Mouse (Mus musculus): ENCODE measurements around the gene Mbd3. TPM values are rescaled to one million over a fixed set of nuclear protein-coding genes. Genes with fewer than 3 reads are reported as not detected.
"Not testable (repeated sequence)": the region's sequence is repeated elsewhere in the genome, so short reads cannot be mapped to it uniquely, and the experiment has no call there.

The Mbd3 gene
- total RNA-seq, 2 experiments from 2014 or later = 121 to 124 TPM

DNA sequence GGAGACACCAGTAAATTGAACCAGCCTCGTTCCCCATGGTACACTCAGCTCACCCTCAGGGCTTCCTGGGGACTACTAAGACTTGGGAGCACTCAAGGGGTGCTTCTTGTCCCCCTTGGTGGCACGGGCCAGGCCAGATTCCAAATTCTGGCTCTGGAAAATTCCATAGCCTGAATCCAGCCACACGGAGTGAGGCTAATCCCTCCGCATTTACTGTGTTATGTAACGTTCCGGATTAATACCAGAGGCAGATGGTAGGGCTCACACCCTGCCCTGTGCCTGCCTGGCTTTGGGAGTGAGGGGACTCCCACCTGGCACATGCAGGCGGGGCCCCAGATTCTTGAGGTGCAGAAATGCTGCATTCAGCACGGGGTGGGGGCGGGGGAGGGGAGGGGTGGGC, 43.9 kb downstream of the Mbd3 start:
- no peak for DNase-seq (ENCODE audit: extremely low spot score in 1 of 2, low spot score in 2 of 2)
- intact Hi-C loops (cut with DNase I) = no loop called here

DNA sequence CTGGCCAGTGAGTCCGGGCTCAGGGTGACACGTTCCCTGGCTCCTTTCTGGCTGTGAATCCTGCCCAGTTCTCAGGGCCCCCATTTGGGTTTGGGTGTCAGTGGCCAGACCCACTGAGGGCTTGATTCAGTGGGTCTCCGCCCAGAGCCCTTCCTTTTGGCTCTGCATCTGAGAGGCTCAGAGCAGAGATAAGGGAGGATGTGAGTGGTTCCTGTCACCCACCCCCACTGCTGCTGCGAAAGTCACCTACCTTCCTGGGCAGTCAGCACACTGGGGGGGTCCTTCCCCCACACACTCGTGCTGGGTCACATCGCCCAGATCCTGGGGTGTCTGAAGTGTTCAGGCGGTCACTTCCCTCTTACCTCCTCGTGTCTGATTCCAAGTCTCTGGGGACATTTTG, 46.6 kb downstream of the Mbd3 start:
- intact Hi-C loops (cut with DNase I) = no loop called here
- DNase-seq (ENCODE audit: extremely low spot score in 1 of 2, low spot score in 2 of 2) = no peak

DNA sequence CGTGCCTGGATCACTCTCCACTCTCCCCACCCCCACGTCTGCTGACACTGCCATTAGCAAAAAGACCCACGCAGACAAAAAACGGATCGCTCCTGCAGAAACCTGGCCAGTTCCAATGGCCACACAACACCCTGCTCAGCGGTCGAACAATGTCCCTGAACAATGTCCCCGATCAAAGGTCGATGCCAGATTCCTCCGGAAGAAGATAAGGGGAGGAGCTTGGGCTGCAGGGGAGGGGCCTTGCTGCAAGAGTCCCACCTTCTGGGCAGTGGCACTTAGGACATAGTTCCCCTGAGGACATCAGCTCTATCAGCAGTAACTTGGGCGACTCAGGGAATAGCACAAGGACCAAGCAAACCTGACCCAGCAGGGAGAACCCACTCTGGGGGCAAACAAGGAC, 47.5 kb downstream of the Mbd3 start:
- no peak for DNase-seq (ENCODE audit: extremely low spot score in 1 of 2, low spot score in 2 of 2)
- intact Hi-C loops (cut with DNase I) = no loop called here

DNA sequence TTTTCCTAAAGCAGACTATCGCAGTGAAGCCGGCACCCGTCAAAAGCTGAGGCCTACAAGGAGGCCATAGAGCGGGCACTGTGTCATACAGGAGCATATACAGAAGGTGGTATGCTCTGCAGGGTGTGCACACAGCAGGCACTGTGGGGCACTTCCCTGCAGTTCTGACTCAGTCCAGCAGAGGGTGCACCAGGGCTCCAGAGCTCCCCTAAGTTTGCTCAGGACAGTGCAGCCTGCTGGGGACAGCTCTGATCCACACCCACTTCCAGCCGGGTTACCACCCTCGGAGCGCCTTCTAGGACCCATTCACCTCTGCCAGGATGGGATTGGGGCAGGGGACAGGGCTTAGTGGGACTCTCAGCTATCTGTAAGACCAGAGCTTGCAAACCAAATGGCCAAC, 49.1 kb downstream of the Mbd3 start:
- intact Hi-C loops (cut with DNase I) = no loop called here
- DNase-seq (ENCODE audit: extremely low spot score in 1 of 2, low spot score in 2 of 2) = peak; percentile 50 to 85

DNA sequence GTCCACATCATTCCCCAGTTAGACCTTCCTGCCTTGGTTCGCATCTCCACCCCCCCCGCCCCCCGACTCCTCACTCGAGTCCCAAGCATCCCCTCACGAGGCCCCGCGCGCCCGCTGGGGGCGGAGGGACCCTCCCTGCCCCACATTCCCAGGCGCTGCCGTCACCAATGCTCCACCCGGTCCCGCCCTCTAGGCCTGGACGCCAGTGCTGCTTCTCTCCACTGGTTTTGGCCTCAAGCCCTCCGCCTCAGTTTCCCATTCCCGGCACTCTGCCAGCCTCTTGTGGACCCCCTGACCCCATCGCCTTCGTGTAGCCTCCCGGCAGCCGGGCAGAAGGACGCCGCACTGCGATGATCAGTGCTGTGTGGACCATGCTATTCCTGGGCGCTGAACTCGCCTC, 50.4 kb downstream of the Mbd3 start:
- intact Hi-C loops (cut with DNase I) = loop anchor here (10.0 kb wide), 1 partner anchor 156 kb away; no protein-coding TSS in a partner anchor
- DNase-seq (ENCODE audit: extremely low spot score in 1 of 2, low spot score in 2 of 2) = peak in 1 of 2 experiments; percentile 55

DNA sequence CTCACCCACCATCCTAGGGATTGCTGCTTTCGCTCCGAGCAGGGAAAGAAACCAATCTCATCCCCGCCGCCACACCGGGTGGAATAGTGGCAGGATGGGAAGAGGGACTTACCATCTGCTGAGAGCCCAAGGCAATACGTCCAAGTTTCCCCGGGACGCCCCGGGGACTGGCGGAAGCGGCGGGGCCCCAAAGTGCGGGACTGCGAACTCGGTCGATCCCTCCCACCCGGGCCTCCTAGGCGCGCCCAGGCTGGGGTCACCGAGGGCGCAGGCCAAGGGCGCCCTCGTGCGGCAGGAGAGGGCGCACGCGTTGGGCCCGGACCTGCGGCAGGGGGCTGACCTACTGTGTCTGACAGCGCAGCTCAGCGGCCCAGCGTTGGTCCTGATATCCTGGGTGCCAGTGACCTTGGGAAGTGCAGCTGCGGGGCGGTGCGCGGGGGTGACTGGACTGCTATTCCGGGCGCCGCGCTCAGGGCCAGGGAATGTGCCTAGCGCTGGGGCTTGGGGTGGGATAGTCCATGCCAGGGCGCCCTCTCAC, 51.0 kb downstream of the Mbd3 start, which contains the start of gene Adamtsl5:
Gene Adamtsl5, minus strand, starts transcription at position 169 of the 538 bp plus-strand sequence.
- DNase-seq (ENCODE audit: extremely low spot score in 1 of 2, low spot score in 2 of 2) = peak in 1 of 2 experiments; percentile 67
- intact Hi-C loops (cut with DNase I) = loop anchor here (10.0 kb wide), 1 partner anchor 156 kb away; no protein-coding TSS in a partner anchor

DNA sequence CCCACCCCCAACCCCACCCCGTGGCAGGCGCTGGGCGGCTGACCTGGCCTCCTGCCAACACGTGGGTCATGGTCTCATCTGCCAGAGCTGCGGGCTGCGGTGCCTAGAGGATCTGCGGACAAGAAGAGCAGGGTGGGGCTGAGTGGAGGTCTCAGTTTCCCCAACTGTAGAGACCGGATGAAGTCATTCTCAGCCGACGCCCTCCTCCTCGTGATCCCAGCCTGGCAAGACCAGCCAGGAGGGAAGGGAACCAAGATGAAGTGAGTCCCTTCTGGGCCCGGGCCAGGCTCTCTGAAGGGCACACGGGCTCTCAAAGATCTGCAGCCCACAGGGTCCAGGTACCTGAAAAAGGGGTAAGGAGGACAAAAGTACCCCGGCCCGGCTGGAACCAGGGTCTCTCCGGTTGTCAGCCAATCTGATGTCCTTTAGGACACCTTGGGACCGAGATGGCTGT, 51.8 kb downstream of the Mbd3 start:
- peak in 1 of 2 experiments; percentile 39 for DNase-seq (ENCODE audit: extremely low spot score in 1 of 2, low spot score in 2 of 2)
- intact Hi-C loops (cut with DNase I) = loop anchor here (10.0 kb wide), 1 partner anchor 157 kb away; no protein-coding TSS in a partner anchor

DNA sequence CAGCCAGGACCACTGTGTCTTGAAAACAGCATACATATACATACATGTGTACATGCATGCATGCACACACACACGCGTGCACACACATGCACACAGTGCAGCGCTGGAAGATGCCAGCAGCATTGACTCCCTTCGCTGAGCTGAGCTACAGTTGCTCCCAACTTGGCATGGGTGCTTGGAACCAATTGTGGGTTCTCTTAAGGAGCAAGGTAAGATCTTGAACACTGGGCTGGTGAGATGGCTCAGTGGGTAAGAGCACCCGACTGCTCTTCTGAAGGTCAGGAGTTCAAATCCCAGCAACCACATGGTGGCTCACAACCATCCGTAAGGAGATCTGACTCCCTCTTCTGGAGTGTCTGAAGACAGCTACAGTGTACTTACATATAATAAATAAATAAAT, 53.4 kb downstream of the Mbd3 start:
- not testable (repeated sequence) for DNase-seq (ENCODE audit: extremely low spot score in 1 of 2, low spot score in 2 of 2)
- intact Hi-C loops (cut with DNase I) = loop anchor here (10.0 kb wide), 1 partner anchor 159 kb away; no protein-coding TSS in a partner anchor

DNA sequence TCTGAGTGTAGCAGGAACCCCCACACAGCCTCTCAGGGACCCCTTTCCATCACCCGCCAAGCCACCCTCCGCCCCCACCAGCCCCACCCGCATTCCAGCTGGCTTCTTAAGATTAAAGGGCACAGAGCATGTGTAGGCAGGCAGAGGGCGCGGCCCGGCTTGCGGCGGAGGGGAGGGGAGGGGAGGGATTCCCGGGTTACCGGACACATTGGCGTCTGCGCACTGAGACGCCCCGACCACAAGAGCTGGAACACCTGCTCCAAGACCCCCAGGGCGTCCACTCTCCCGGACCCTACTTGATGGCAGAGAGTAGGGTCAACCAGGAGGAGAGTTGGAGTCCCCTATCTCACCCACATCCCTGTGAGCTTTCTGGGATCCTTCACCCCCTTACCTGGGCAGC, 54.2 kb downstream of the Mbd3 start:
- DNase-seq (ENCODE audit: extremely low spot score in 1 of 2, low spot score in 2 of 2) = no peak
- intact Hi-C loops (cut with DNase I) = loop anchor here (10.0 kb wide), 1 partner anchor 160 kb away; no protein-coding TSS in a partner anchor

DNA sequence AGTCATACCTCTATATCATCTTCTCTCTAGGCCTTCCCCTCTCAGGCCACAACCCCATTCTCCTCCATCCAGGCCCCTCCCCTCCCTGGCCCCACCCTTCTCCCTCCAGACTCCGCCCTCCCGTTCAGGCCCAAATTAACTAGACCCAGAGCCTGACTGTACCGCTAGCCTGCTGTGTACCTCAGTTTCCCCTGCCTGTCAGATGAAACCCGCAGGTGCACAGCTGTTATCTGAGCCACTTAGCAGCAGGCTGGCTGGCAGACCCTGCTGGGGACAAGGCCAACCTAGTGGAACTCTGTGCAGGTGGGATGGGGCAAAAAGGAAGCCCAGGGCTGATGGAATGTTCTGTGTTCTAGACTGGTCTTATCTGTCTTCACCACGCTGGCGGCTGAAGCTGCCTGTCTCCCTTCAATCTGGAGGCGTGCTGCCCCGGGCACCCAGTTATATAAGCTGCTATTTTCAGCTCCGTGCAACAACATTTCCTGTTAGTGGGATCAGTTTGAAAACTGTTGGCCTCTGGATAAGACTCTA, 55.2 kb downstream of the Mbd3 start:
- intact Hi-C loops (cut with DNase I) = loop anchor here (10.0 kb wide), 1 partner anchor 161 kb away; no protein-coding TSS in a partner anchor

DNA sequence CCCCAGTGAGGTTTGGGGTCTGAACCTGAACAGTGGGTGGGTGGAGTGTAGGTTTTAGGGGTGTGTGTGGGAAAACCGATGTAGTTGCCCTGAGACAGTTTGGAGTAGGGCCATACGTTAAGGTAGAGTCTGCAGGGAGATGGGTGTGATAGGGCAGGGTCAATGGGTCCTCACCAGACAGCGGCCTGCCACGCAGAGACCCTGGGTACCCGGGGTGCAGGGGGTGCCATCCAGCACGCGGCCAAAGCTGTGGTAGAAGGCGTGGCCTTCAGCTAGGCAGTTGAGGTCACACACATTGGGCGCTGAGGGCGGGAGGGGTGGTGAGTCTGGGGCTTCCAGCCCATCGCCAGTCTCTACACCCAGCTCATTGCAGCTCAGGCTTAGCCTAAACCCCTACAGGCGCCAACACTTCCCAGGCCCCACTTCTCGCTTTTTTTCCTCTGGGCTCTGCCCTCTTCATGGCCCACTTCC, 55.9 kb downstream of the Mbd3 start:
- DNase-seq (ENCODE audit: extremely low spot score in 1 of 2, low spot score in 2 of 2) = no peak
- intact Hi-C loops (cut with DNase I) = loop anchor here (10.0 kb wide), 1 partner anchor 161 kb away; no protein-coding TSS in a partner anchor

More for the DNA sequence above, 55.2 kb downstream of the Mbd3 start:
- DNase-seq (ENCODE audit: extremely low spot score in 1 of 2, low spot score in 2 of 2) = no peak

DNA sequence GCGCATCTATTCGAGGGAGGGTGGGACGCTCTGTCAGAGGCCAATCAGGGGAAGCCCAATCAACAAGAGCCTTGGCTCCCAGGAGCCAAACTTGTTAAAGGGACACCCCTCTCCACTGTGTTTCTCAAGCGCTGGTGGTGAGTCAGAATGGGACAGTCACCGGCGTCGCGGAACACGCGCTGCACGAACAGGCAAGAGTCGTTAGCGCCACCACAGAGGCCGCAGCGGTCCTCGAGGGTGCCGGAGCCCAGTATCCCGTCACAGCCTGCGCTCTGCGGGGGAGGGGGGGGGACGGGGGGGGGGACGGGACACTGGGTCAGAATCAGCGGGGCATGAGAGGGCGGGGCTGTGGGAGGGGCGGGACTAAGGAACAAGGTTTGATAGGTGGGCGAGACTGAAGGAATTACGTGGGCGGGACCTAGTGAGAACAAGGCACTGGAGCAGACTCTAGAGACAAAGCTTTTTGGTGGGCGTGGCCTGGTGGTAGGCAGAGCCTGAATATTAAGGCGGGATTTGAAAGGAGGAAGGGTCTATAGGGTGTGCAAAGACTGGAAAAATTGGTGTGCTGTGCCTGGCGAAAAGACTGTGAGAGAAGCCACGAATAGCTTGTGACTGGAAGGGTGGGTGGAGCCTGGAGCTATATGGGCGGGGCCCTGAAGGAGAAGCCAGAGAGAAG, 56.5 kb downstream of the Mbd3 start:
- intact Hi-C loops (cut with DNase I) = loop anchor here (10.0 kb wide), 1 partner anchor 162 kb away; no protein-coding TSS in a partner anchor
- peak in 1 of 2 experiments; percentile 53 for DNase-seq (ENCODE audit: extremely low spot score in 1 of 2, low spot score in 2 of 2)

Small RNAs within 50 kb of the gene (microRNA-seq; reads per million reads assigned to microRNA genes)
- gene Gm22721 = not detected

Other genes with a start within 250 kb of the Mbd3 start
- 100 to 1,000 TPM; 138 to 151 TPM for gene Cirbp, start 233.6 kb downstream of the Mbd3 start, total RNA-seq (2021)
- gene 1600002K03Rik, start 226.6 kb downstream of the Mbd3 start, total RNA-seq (2021) = 1 to 10 TPM; 4.5 TPM
- gene Efna2, start 220.1 kb downstream of the Mbd3 start, total RNA-seq (2021) = 10 to 100 TPM; 18.4 to 19.1 TPM
- gene Mum1, start 173.1 kb downstream of the Mbd3 start, total RNA-seq (2021) = 10 to 100 TPM; 43.5 to 45.3 TPM
- 100 to 1,000 TPM; 142 to 161 TPM for gene Ndufs7, start 150.4 kb downstream of the Mbd3 start, total RNA-seq (2021)
- gene Gamt, start 138.5 kb downstream of the Mbd3 start, total RNA-seq (2021) = 10 to 100 TPM; 25.9 to 26.0 TPM
- 10 to 100 TPM; 95.2 to 98.6 TPM for gene Dazap1, start 138.1 kb downstream of the Mbd3 start, total RNA-seq (2021)
- 100 to 1,000 TPM; 784 to 803 TPM for gene Rps15, start 107.1 kb downstream of the Mbd3 start, total RNA-seq (2021)
- 100 to 1,000 TPM; 175 to 194 TPM for gene Apc2, start 103.6 kb downstream of the Mbd3 start, total RNA-seq (2021)
- gene 2310011J03Rik, start 79.0 kb downstream of the Mbd3 start, total RNA-seq (2021) = 10 to 100 TPM; 19.9 to 21.0 TPM
- gene Pcsk4, start 70.1 kb downstream of the Mbd3 start, total RNA-seq (2021) = 1 to 10 TPM; 9.8 to 9.9 TPM
- gene Reep6, start 69.6 kb downstream of the Mbd3 start, total RNA-seq (2021) = 10 to 100 TPM in 1 of 2 experiments, 1 to 10 TPM in 1; 9.3 to 10.1 TPM
- gene Adamtsl5, start 51.1 kb downstream of the Mbd3 start, total RNA-seq (2021) = under 1 TPM; 0.66 to 0.85 TPM
- gene Plk5, start 43.1 kb downstream of the Mbd3 start, total RNA-seq (2021) = 1 to 10 TPM; 3.1 to 5.1 TPM
- gene Mex3d, start 11.9 kb downstream of the Mbd3 start, total RNA-seq (2021) = 10 to 100 TPM; 31.1 to 35.4 TPM
- gene Uqcr11, start 7.3 kb upstream of the Mbd3 start, total RNA-seq (2021) = 100 to 1,000 TPM; 508 to 513 TPM
- 10 to 100 TPM; 29.6 to 31.1 TPM for gene Tcf3, start 34.1 kb upstream of the Mbd3 start, total RNA-seq (2021)
- not detected for gene Onecut3, start 95.3 kb upstream of the Mbd3 start, total RNA-seq (2021)
- under 1 TPM; 0.14 to 0.49 TPM for gene Atp8b3, start 139.6 kb upstream of the Mbd3 start, total RNA-seq (2021)
- 10 to 100 TPM; 49.5 to 49.6 TPM for gene Rexo1, start 162.0 kb upstream of the Mbd3 start, total RNA-seq (2021)
- 10 to 100 TPM; 40.1 to 46.3 TPM for gene Klf16, start 177.8 kb upstream of the Mbd3 start, total RNA-seq (2021)
- gene Abhd17a, start 190.8 kb upstream of the Mbd3 start, total RNA-seq (2021) = 100 to 1,000 TPM; 191 to 194 TPM
- gene Scamp4, start 203.3 kb upstream of the Mbd3 start, total RNA-seq (2021) = 10 to 100 TPM; 37.5 to 37.9 TPM
- 1 to 10 TPM; 4.3 TPM for gene Adat3, start 203.3 kb upstream of the Mbd3 start, total RNA-seq (2021)
- 1 to 10 TPM; 2.0 to 3.0 TPM for gene Gm49322, start 206.5 kb upstream of the Mbd3 start, total RNA-seq (2021)
- 100 to 1,000 TPM; 156 to 167 TPM for gene Csnk1g2, start 223.3 kb upstream of the Mbd3 start, total RNA-seq (2021)